Comparison of ENCODE assay signal across 21 mouse cellular contexts in the genomic region with DNA sequence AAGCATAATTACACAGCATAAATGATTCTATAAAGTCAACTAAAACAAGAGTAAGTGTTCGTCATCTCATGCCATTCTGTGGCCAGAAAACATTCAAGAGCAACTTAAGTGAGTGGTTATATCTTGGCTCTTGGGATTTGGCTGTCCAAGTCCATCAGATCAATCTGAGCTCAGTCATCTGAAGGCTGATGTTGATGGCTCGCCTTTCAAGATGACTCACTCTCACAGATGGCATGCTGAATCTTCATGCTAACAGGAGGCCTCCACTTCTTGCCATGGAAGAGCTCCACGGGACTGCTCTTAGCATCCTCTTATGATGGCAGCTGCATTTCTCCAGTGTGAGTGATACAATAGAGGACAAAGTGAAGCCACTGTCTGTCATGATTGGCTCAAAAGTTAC. TPM values are rescaled to one million over a fixed set of nuclear protein-coding genes. Genes with fewer than 3 reads are reported as not detected.
DNase-seq lines count a peak whose midpoint lies in the region; ATAC-seq and TF ChIP-seq lines count a peak whose summit lies in the region.
"Had no signal": no experiment of that assay in that cellular context is flagged by ENCODE, and none has a peak within 500 bp of the region (broad histone marks: within the 10 kb centered on the region; RNA-seq: fewer than 3 reads in every experiment).

No protein-coding gene starts in this region.

- no peak for DNase-seq in frontal cortex, postnatal 14 days (ENCODE audit: low spot score in 2 of 2)
- DNase-seq in brain, embryonic 14.5 days (ENCODE audit: low read depth): peak; percentile 1
- DNase-seq in cerebellum, postnatal 25 days: peak; percentile 36 to 54
- DNase-seq in adrenal gland, adult 2 months: no peak
- DNase-seq in embryo, embryonic 10.5 days (ENCODE audit: low spot score): no peak
- DNase-seq in kidney, postnatal 36 days: no peak
- DNase-seq: adrenal gland, postnatal 14 days; B cell, adult 2 months; embryo, embryonic 11 days; gastrocnemius, adult 2 months; heart, adult 2 months; heart, postnatal 4 days; kidney, adult 8-10 months; lung, embryonic 14.5 days; lung, postnatal 14 days had no signal

- TF ChIP-seq CTCF in brain, embryonic 14.5 days (IDR thresholded peaks at IDR 0.05; ENCODE audit: borderline replicate concordance, extremely low read depth, insufficient read depth, insufficient read length): no peak

- peak; percentile 65; the same call in 1 of the 2 replicates for ATAC-seq in frontal cortex, adult (ENCODE audit: low TSS enrichment)
- ATAC-seq: forebrain, embryonic 14.5 days; intestine, embryonic 16.5 days; midbrain, embryonic 15.5 days had no signal

- no peak for TF ChIP-seq POLR2A in brain, embryonic 14.5 days (IDR thresholded peaks at IDR 0.05; ENCODE audit: borderline replicate concordance, extremely low read depth, insufficient read depth, insufficient read length, poor library complexity, severe bottlenecking)

RNA-seq across cellular contexts. Expression of a gene that starts 34.1 kb away (rescaled TPM):
- 10.9 and 13.4 TPM in 2 replicates for polyA plus RNA-seq in brain, embryonic 14.5 days (2012; rRNA removed)
- total RNA-seq in adrenal gland, adult 2 months (2021): 1 to 10 TPM; 1.0 to 1.1 TPM
- polyA plus RNA-seq in adrenal gland, adult 2 months (2012; rRNA removed): 0.17 and 0.28 TPM in 2 replicates
- total RNA-seq: gastrocnemius, adult 2 months; liver, adult 2 months; megakaryocyte progenitor cell, adult 5-6 weeks had no signal
- polyA plus RNA-seq: liver, adult 2 months had no signal

Comparison
In these comparisons a context has a peak if more than half of its experiments do, and no peak if none do; other contexts are left out.
1. DNase-seq: peak in brain, embryonic 14.5 days (single experiment) and cerebellum, postnatal 25 days (2 of 2); none in frontal cortex, postnatal 14 days (0 of 2), adrenal gland, adult 2 months (single experiment), embryo, embryonic 10.5 days (single experiment) and kidney, postnatal 36 days (0 of 2).